Mouse (Mus musculus) embryo, embryonic 11.5 days (tissue): ENCODE measurements at regions not wholly inside any gene's neighbourhood (a gene's known extent, or its start where the extent isn't known, plus 50 kb on each side); places are given as distances from the start of the nearest gene placed in this dataset.

Experiments
- DNase-seq: peaks from one replicate; pipeline ENCODE4 v3.0.0-alpha.2; 2012; ENCODE audit warnings: low read depth, low spot score

GRCm38 (mm10) chr8:86360283-86360682 lies 220.2 kb downstream of the Abcc12 start:
- DNase-seq: no peak

GRCm38 (mm10) chr8:86359518-86359917 lies 221.0 kb downstream of the Abcc12 start:
- peak; percentile 14 for DNase-seq

GRCm38 (mm10) chr8:86353816-86354215 lies 226.7 kb downstream of the Abcc12 start:
- DNase-seq: no peak

- DNase-seq: no peak
Measured at GRCm38 (mm10) chr8:86351545-86352190, 228.8 kb downstream of the Abcc12 start.

GRCm38 (mm10) chr8:86350128-86350527 lies 230.4 kb downstream of the Abcc12 start:
- no peak for DNase-seq

- no peak for DNase-seq
Measured at GRCm38 (mm10) chr8:86342016-86342684, 238.3 kb downstream of the Abcc12 start.

GRCm38 (mm10) chr8:86338574-86339264 lies 241.8 kb downstream of the Abcc12 start:
- DNase-seq: no peak

GRCm38 (mm10) chr8:86331383-86331782 lies 249.1 kb downstream of the Abcc12 start:
- DNase-seq: no peak

GRCm38 (mm10) chr8:86328626-86329025 lies 251.9 kb downstream of the Abcc12 start:
- no peak for DNase-seq

- no peak for DNase-seq
Measured at GRCm38 (mm10) chr8:86327982-86328381, 252.5 kb downstream of the Abcc12 start.

GRCm38 (mm10) chr8:86325040-86325439 lies 255.4 kb downstream of the Abcc12 start:
- no peak for DNase-seq

GRCm38 (mm10) chr8:86324542-86324941 lies 255.9 kb downstream of the Abcc12 start:
- DNase-seq: no peak

GRCm38 (mm10) chr8:86323823-86324222 lies 256.7 kb downstream of the Abcc12 start:
- no peak for DNase-seq

GRCm38 (mm10) chr8:86322494-86322893 lies 258.0 kb downstream of the Abcc12 start:
- DNase-seq: no peak

GRCm38 (mm10) chr8:86320938-86321337 lies 259.5 kb downstream of the Abcc12 start:
- no peak for DNase-seq

- no peak for DNase-seq
Measured at GRCm38 (mm10) chr8:86318531-86318930, 262.0 kb downstream of the Abcc12 start.

- DNase-seq: no peak
Measured at GRCm38 (mm10) chr8:86316236-86316635, 264.2 kb downstream of the Abcc12 start.

GRCm38 (mm10) chr8:86309460-86309859 lies 271.0 kb downstream of the Abcc12 start:
- no peak for DNase-seq

GRCm38 (mm10) chr8:86307339-86307738 lies 273.1 kb downstream of the Abcc12 start:
- no peak for DNase-seq

GRCm38 (mm10) chr8:86301885-86302509 lies 278.5 kb downstream of the Abcc12 start:
- DNase-seq: no peak

- DNase-seq: no peak
Measured at GRCm38 (mm10) chr8:86288713-86289384, 291.6 kb downstream of the Abcc12 start.

- no peak for DNase-seq
Measured at GRCm38 (mm10) chr8:86282922-86283321, 297.6 kb downstream of the Abcc12 start.
